Mouse (Mus musculus): ENCODE measurements around the gene Zap70. TPM values are rescaled to one million over a fixed set of nuclear protein-coding genes. Genes with fewer than 3 reads are reported as not detected.

The Zap70 gene
- polyA plus RNA-seq, 1 experiment from 2014 or later = 0.13 TPM

DNA sequence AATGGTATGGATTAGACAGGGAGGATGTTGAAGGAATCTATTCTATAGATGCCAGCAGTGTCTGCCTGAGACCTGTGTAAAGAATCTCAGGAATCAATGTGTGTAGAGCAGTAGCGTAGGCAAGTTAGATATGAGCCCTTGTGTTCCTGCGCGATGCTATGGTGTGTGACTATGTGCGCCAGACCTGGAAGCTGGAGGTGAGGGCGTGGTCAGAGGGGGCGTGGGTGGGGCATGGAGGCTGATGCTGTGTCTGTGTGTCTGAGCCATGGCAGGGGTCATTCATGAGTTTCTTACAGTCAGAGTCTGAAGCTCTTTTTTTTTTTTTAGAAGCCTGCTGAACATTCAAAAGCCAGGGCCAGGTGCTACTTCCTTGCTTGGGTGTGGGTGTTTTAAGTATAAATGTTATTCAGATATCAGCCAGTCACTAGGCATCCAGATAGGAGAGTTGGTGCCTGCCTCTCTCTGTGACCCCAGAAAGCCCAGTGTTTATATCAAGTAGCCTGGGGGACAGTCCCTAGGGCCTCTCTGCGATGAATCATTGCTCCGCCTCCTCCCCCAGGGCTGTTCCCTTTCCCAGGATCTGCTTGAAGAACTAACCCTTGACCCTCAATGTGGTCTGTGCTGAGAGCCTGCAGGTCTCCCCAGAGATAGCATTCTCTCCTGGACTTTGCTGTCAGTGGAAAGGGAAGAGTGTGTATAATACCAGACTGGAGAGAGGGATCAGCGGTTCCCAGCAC, 10.8 kb downstream of the Zap70 start:
- POLR2A ChIA-PET = no interaction called here
- CTCF ChIA-PET = no interaction called here
- no peak for TF ChIP-seq CTCF (IDR thresholded peaks at IDR 0.05)
- peak; percentile 6 for DNase-seq (ENCODE audit: low read depth, low spot score)
- no peaks in the 10 kb centered on the region for H3K27me3 ChIP-seq
- ATAC-seq = peak; percentile 50
- in situ Hi-C loops (cut with MboI; ENCODE audit: low pct_unique_long_range_greater_than_20kb) = no loop called here

DNA sequence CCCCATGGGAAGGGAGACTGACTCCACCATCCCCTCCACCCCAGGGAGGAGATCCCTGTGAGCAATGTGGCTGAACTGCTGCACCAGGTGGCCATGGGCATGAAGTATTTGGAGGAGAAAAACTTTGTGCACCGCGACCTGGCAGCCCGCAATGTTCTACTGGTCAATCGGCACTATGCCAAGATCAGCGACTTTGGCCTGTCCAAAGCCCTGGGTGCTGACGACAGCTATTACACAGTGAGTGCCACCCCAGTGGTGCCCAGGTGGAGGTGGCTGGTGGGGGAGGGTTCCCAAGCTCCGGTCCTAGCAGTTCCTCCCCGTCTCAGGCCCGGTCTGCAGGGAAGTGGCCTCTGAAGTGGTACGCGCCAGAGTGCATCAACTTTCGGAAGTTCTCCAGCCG, 19.2 kb downstream of the Zap70 start:
- no peak for ATAC-seq
- H3K27me3 ChIP-seq = peaks cover 14% of the 10 kb centered on the region
- in situ Hi-C loops (cut with MboI; ENCODE audit: low pct_unique_long_range_greater_than_20kb) = loop anchor here (5.0 to 25.0 kb wide), 3 partner anchors 472 to 857 kb away; no protein-coding TSS in a partner anchor
- CTCF ChIA-PET = no interaction called here
- POLR2A ChIA-PET = no interaction called here
- no peak for DNase-seq (ENCODE audit: low read depth, low spot score)
- TF ChIP-seq CTCF (IDR thresholded peaks at IDR 0.05) = no peak

DNA sequence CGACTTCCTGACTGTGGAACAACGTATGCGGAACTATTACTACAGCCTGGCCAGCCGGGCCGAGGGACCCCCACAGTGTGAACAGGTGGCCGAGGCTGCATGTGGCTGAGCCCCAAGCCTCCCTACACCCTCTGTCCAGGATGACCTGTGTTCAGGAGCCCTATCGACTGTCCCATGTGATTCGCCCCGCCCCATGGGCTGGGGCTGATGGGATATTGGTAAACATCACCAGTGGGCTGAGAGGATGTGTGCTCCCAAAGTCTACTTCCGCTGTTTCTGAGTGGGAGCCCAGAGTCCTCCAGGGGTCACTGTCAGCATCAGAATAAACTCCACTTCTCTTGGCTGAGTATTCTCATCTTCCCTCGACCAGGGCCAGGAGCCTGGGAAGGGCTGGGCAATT, 20.9 kb downstream of the Zap70 start:
- POLR2A ChIA-PET = no interaction called here
- TF ChIP-seq CTCF (IDR thresholded peaks at IDR 0.05) = no peak
- CTCF ChIA-PET = no interaction called here
- in situ Hi-C loops (cut with MboI; ENCODE audit: low pct_unique_long_range_greater_than_20kb) = loop anchor here (5.0 to 25.0 kb wide), 3 partner anchors 470 to 855 kb away; no protein-coding TSS in a partner anchor
- DNase-seq (ENCODE audit: low read depth, low spot score) = no peak
- H3K27me3 ChIP-seq = peaks cover 14% of the 10 kb centered on the region
- ATAC-seq = no peak

DNA sequence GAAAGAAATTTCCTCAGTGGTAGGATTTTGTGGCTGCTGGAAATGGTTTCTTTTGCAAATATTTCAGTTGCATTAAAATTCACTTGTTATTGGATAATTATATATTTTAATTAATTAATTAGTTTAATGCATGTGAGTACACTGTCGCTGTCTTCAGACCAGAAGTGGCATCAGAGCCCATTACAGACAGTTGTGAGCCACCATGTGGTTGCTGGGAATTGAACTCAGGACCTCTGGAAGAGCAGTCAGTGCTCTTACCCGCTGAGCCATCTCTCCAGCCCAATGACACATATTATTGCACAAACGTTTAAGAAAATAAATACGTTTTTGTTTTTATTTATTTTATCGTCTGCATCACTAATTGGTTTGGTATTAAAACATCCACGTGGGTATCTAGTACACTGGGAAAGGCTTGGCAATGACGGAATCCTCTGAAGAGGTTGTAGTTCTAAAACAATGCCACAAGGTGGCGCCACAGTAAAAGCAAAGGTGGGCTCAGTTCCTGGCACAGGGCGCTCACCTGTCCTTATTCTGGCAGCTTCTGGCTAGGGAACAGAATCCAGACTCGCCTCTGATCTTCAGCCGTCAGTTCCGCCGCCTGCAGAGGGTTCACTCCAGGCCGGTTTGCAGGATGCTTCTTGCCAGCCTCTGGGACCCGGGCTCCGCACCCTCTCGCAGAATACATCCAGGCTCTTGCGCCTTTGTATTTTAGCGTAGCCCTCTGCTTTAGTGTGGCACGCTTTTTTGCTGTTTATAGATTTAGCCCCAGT, 23.0 kb downstream of the Zap70 start:
- ATAC-seq (peak; percentile 72), DNase-seq (ENCODE audit: low read depth, low spot score) (peak; percentile 7)
- in situ Hi-C loops (cut with MboI; ENCODE audit: low pct_unique_long_range_greater_than_20kb) = loop anchor here (5.0 to 25.0 kb wide), 3 partner anchors 468 to 853 kb away; no protein-coding TSS in a partner anchor
- CTCF ChIA-PET = no interaction called here
- H3K27me3 ChIP-seq = peaks cover 14% of the 10 kb centered on the region
- no peak for TF ChIP-seq CTCF (IDR thresholded peaks at IDR 0.05)
- POLR2A ChIA-PET = no interaction called here

DNA sequence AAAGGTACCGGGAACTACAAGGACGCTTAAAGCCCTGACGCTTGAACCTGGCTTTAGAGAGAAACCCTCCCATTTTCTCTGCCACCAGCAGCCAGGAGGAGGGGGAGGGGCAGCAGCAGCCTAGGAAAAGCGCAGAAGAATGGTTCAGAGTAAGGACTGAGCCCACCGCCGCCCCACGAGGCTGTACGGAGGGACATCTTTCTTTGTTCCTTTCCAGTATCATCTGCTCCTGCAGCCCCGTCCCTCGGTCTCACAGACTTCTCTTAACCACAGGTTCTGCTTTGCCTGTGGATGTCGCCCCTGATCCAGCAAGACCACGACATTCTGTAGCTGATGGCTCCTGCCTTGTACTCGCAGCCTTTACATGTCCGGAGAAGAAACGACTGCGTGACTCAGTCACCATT, 23.6 kb downstream of the Zap70 start:
- POLR2A ChIA-PET = no interaction called here

DNA sequence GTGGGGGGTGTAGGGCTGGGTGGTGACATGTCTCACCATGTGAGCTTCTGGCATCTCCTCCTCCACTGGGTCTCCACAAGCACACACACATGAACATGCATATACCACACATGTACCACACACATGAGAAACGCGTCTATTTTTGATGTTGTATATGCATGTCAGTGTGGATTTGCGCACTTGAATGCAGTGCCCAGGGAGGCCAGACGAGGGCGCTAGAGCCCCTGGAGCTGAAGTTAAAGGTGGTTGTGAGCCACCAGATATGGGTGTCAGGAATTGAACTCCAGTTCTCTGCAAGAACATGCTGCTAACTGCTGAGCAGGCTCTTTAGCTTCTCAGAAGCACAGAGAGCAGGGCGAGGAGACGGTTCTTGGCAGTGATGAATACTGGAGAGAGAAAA, 24.8 kb downstream of the Zap70 start:
- ChIA-PET CTCF (interaction anchor here (1.2 kb wide), 2 partner anchors 14 to 464 kb away, joined by 3 to 4 read pairs; no protein-coding TSS in a partner anchor), POLR2A (no interaction called here)
- H3K27me3 ChIP-seq = peaks cover 4% of the 10 kb centered on the region
- ATAC-seq = no peak
- in situ Hi-C loops (cut with MboI; ENCODE audit: low pct_unique_long_range_greater_than_20kb) = loop anchor here (25.0 kb wide), 2 partner anchors 601 to 851 kb away; no protein-coding TSS in a partner anchor
- TF ChIP-seq CTCF (IDR thresholded peaks at IDR 0.05) = no peak
- no peak for DNase-seq (ENCODE audit: low read depth, low spot score)

More for the DNA sequence above, 23.6 kb downstream of the Zap70 start:
- no peak for TF ChIP-seq CTCF (IDR thresholded peaks at IDR 0.05)
- in situ Hi-C loops (cut with MboI; ENCODE audit: low pct_unique_long_range_greater_than_20kb) = loop anchor here (25.0 kb wide), 2 partner anchors 602 to 852 kb away; no protein-coding TSS in a partner anchor
- ATAC-seq = no peak
- peaks cover 14% of the 10 kb centered on the region for H3K27me3 ChIP-seq
- CTCF ChIA-PET = no interaction called here
- no peak for DNase-seq (ENCODE audit: low read depth, low spot score)

DNA sequence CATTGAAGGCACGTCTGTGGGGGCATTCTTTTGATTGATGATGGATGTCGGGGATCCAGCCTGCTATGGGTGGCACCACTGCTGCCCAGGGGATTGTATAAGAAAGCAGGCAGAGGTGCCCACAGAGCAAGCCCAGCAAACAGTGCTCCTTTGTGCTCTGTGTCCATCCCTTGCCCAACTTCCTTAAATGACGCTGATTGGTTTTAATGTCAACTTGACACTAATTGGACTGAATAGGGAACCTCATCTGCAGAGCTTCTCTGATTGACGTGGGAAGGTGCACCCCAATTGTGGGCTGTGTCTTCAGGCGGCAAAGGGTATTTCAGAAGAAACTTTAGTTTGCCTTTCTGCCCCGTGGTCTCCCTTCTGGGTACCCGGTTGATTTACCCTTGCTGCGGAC, 27.8 kb downstream of the Zap70 start:
- POLR2A ChIA-PET = no interaction called here
- in situ Hi-C loops (cut with MboI; ENCODE audit: low pct_unique_long_range_greater_than_20kb) = loop anchor here (25.0 kb wide), 2 partner anchors 598 to 848 kb away; no protein-coding TSS in a partner anchor
- H3K27me3 ChIP-seq = no peaks in the 10 kb centered on the region
- TF ChIP-seq CTCF (IDR thresholded peaks at IDR 0.05) = no peak
- CTCF ChIA-PET = interaction anchor here (1.1 kb wide), 1 partner anchor 29 kb away, joined by 3 read pairs; no protein-coding TSS in a partner anchor
- DNase-seq (ENCODE audit: low read depth, low spot score) (no peak), ATAC-seq (no peak)

DNA sequence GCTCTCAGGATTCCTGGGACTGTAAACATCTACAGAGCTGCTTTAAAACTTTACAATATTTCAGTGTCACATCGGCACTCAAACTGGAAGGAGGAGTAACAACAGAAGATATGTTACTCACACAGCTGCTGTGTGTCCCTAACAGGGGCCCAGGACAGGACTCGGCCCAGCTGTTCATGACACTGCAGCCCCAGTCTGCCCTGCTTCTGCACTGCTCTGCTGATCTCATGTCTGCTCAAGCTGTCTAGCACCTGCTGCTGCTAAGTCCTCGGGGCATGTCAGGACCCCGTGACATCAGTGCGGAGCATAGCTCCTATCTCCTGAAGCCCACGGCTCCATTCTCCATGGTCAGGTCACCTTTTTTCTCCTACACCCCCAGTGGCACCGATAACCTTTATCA, 35.1 kb downstream of the Zap70 start:
- ChIA-PET POLR2A (no interaction called here), CTCF (interaction anchor here (1.4 kb wide), 1 partner anchor 26 kb away, joined by 3 read pairs; no protein-coding TSS in a partner anchor)
- no peaks in the 10 kb centered on the region for H3K27me3 ChIP-seq
- in situ Hi-C loops (cut with MboI; ENCODE audit: low pct_unique_long_range_greater_than_20kb) = loop anchor here (25.0 kb wide), 2 partner anchors 591 to 841 kb away; no protein-coding TSS in a partner anchor
- ATAC-seq = no peak
- DNase-seq (ENCODE audit: low read depth, low spot score) = no peak
- no peak for TF ChIP-seq CTCF (IDR thresholded peaks at IDR 0.05)

DNA sequence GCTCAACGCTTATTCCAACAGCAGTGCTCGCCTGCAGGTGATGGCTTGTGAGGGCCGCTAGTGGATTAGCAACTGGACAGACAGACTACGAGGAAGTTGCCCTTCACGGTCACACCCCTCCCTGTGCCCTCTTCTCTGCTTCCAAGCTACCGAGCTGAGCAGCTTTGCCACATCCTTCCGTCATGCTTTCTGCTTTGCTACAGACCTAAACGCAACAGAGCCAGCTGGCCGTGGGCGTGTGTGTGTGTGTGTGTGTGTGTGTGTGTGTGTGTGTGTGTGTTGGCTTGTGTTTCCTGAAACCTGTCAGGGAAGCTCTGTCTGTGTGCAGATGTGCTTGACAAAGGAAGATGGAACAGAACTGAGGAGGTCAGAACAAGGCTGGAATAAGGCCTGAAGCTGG, 35.9 kb downstream of the Zap70 start:
- H3K27me3 ChIP-seq = no peaks in the 10 kb centered on the region
- ChIA-PET POLR2A (no interaction called here), CTCF (interaction anchor here (1.4 kb wide), 2 partner anchors 10 to 25 kb away, joined by 3 to 4 read pairs; no protein-coding TSS in a partner anchor)
- ATAC-seq = no peak
- in situ Hi-C loops (cut with MboI; ENCODE audit: low pct_unique_long_range_greater_than_20kb) = loop anchor here (25.0 kb wide), 2 partner anchors 590 to 840 kb away; no protein-coding TSS in a partner anchor
- no peak for TF ChIP-seq CTCF (IDR thresholded peaks at IDR 0.05)
- DNase-seq (ENCODE audit: low read depth, low spot score) = no peak

DNA sequence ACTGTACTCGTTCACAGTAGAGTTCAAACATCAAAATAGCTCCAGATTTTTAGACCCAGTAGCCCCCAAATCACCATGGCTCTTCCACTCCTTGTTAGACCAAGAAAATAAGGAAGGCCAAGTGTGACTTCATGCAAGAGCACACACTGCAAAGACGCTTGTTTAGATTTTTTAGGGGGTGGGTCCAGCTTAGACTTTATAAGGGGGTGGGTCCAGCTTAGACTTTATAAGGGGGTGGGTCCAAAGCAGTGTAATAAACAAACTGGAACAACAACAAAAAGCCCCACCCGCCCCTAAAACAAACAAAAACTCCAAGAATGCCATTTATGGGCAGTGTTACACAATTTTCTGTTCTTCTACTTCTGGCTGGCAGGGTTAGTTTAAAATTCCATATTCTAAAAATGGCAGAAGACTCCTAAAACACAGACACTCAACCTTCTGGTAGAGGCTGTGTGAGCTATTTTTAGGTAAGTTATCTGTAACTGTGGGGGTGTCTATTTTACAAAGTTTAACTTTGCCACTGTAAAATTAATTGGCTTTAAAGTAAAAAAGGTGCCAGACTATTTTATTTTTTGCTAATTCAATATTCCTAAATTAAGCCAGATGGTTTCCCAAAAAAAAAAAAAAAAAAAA, 38.9 kb downstream of the Zap70 start:
- POLR2A ChIA-PET = interaction anchor here (0.6 to 0.7 kb wide), 3 partner anchors 8 to 9 kb away, joined by 3 to 5 read pairs (median 4); no protein-coding TSS in a partner anchor
- H3K27me3 ChIP-seq = no peaks in the 10 kb centered on the region
- no peak for TF ChIP-seq CTCF (IDR thresholded peaks at IDR 0.05)
- CTCF ChIA-PET = interaction anchor here (0.7 to 1.3 kb wide), 3 partner anchors 11 to 450 kb away, joined by 3 read pairs; no protein-coding TSS in a partner anchor
- in situ Hi-C loops (cut with MboI; ENCODE audit: low pct_unique_long_range_greater_than_20kb) = no loop called here
- ATAC-seq (no peak), DNase-seq (ENCODE audit: low read depth, low spot score) (no peak)
